Mouse (Mus musculus) thymus, adult 2 months (tissue): ENCODE measurements at regions not wholly inside any gene's neighbourhood (a gene's known extent, or its start where the extent isn't known, plus 50 kb on each side); places are given as distances from the start of the nearest gene placed in this dataset.

Source experiments
- CTCF ChIP-seq: fragments of 200-500 bp; IDR thresholded peaks from 2 replicates; pipeline ENCODE4 v1.5.1; 2012; ENCODE audit warnings: mild to moderate bottlenecking, control low read depth, low read length, moderate library complexity, borderline replicate concordance; ENCODE audit not compliant: control insufficient read depth, poor library complexity, insufficient read depth; ENCODE audit errors: extremely low read depth
- POLR2A ChIP-seq: fragments of 200-500 bp; IDR thresholded peaks from 2 replicates; pipeline ENCODE4 v1.6.1; 2012; ENCODE audit warnings: mild to moderate bottlenecking, low read length, control low read depth, moderate library complexity; ENCODE audit not compliant: control insufficient read depth, poor library complexity, insufficient read depth; ENCODE audit errors: extremely low read depth

DNA sequence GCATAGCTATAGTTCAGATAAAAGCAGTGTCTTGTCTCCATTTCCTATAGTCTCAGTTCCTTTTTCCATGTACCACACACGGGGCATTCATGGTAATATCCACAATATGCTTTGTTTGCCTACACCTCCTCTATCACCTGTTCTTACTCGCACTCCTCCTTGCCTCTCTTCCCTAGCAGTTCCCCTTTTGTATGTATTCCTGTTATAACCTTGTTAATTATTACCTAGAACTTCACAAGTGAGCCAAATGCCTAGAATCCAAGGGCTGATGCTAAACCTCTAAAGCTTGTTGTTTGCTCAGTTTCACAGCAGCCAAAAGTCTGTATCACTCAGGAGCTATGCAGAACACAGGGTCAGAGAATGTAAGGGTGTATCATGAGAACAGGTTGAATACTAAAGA is 198.4 kb upstream of the Galnt5 start:
- TF ChIP-seq CTCF: no peak
- TF ChIP-seq POLR2A: no peak
